Mouse (Mus musculus) neural tube, embryonic 10.5 days (tissue): ENCODE data around the gene BC049762.

Experiments
- DNase-seq: peaks from one replicate; pipeline ENCODE4 v3.0.0-alpha.2; 2017; ENCODE audit warnings: low spot score; ENCODE audit errors: extremely low spot score

Gene BC049762

DNA sequence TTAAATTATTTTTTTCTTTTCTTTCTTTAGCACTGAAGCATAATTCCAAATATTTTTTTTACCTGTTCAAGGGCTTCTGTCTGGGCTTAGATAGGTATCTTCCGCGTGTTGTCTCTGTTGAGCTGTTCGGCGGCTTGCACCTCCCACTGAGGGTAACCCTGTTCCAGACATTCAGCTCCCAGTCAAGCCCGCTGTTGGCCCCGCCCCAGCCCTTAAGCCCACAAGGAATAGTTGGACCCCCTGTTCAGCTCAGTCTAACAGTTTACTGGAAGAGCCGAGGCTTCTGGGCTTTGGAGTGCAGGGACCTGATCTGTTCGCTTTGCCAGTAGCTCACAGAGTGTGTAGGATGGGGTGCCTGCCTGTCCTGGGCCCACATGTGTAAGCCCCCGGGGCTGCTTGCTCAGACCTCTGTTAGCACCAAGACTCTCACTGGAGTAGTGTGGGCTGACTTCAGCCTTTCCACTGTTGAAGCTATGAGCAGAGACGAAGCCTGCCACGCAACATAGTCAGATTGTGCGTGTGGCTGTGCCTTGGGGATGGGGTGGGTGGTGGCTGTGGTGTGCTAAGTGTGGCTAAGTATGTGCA lies 43.4 kb downstream of the BC049762 start:
- DNase-seq: no peak

DNA sequence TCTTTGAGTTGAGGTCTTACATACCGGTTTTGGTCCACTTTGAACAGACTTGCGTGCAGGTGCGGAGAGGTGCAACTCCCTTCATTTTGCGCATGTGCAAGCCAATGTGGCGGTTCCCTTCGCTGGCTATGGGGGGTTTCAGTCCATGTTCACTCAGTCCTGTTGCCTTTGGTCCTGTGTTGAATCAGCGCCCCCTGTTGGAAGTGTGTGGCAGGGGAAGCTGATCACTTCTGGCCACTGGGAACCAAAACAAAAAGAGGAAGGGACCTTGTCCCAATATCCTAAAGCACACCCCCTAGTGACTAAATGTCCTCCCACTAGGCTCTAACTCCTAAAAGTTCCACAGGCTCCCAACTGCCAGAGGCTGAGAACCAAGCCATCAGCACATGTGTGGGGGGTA lies 48.8 kb downstream of the BC049762 start:
- DNase-seq: no peak

DNA sequence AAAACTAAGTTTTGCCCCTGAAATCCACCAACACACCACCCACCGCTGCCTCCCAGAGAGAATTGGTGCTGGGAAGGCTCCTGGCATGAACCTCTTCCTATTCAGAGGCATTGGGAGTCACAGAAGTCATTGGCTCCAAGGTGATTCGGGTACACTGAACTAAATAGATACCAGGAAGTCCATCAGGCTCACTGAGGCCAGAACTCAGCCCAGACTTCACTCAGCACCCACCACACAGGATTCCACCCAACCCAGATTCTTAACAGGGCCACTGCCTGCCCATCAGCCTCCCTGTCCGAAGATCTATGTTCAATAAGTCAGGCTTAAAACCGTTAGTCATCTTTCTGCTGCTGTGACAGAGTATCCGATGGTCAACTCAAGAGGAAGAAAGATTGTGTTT lies 51.4 kb downstream of the BC049762 start:
- no peak for DNase-seq

DNA sequence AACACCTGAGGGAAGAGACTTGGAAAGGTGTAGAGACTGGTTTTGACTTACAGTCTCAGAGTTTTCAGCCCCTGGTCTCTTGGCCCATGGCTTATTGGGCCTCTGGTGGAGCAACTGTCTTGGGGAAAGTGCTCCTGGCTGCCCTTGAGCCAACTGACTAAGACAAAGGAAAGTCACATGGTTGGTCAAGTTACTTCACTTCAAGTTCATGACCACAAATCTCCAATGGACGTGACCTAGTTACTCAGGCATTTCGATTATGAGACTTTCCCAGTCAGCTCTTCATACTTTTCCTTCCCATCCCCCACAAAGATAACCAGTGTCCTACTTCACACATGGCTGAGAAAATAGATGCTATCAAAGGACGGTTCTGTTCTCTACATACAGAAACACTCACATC lies 55.1 kb downstream of the BC049762 start:
- no peak for DNase-seq
